Mouse (Mus musculus) left cerebral cortex, postnatal 14 days (tissue): ENCODE measurements at regions not wholly inside any gene's neighbourhood (a gene's known extent, or its start where the extent isn't known, plus 50 kb on each side); places are given as distances from the start of the nearest gene placed in this dataset.

Source experiments
- DNase-seq, 2 experiments: peaks; one replicate each; pipeline ENCODE4 v3.0.0; 2021 to 2022; ENCODE audit warnings: low spot score in 2 of 2, mixed read lengths in 1 of 2
- intact Hi-C: fragments of 180-260 bp; cut with DNase I; formaldehyde crosslinking; loops from one replicate; pipeline ENCODE4 v1.15.1; 2025

DNA sequence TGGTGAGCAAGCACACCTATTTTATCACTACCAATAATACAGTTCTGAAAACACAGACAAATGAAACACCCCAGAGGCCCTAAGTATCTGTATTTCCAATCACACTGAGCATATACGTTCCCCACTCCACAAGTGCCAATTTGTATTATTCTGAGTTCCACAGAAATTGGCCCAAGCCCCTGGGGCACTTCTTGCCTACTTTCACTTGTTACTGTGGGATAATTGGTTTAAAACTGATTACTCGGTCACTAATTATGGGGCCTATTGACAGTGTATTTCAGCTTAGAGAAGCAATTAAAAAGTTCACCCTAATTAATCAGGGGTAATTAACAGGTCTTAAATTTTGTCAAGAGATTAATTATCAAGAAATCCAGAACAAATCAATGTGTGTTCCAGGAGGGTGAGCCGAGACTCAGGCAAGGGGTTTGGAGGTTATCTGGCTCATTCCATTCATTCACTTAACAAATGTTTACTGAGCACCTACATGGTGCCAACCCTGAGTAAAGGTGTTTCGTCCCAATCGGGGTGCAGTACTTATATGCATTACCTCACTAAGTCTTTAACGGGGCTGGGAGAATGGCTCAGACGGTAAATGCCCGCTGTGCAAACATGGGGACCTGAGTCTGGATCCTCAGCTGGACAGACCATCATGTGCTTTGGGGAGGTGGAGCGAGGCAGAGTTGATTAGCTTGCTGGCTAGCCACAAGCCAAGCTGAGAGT lies 56.1 kb upstream of the Hs3st2 start:
- DNase-seq = no peak
- intact Hi-C loops = no loop called here

GRCm38 (mm10) chr7:121339942-121340341 lies 51.7 kb upstream of the Hs3st2 start:
- intact Hi-C loops = no loop called here
- DNase-seq = no peak
